Mouse (Mus musculus): ENCODE measurements around the gene Fgfr2. TPM values are rescaled to one million over a fixed set of nuclear protein-coding genes. Genes with fewer than 3 reads are reported as not detected.

Gene Fgfr2
- polyA plus RNA-seq, 1 experiment, result 114 TPM

DNA sequence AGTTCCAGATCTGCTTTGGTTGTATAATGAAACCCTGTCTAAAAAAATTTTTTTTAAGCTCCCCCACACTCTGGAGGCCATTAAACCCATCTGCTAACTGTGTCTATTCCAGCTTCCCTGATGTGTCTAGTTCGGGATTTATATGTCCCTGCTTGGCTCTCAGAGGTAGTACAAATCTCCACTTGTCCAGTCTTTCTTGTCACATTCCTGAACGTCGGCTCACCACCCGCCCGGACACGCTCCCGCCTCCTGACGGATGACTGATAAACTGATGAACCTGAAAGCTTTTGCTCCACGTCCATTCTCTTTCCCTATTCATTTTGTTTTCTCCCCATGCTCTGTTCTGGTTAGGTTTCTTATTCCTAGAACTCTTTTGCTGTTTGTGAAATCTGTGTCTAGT, 1541.0 kb downstream of the Fgfr2 start:
- no peak for DNase-seq
- Histone ChIP-seq H3K4me3 (replicated peaks; ENCODE audit: extremely low read depth, low read depth, low read length) (no peak overlapping the region), H3K4me1 (ENCODE audit: control insufficient read depth, insufficient read depth, low read length) (no peaks in the 10 kb centered on the region)
- WGBS, result 29% methylated on average over 9 of the region's 9 CpGs
- no peak for TF ChIP-seq POLR2A (IDR thresholded peaks at IDR 0.05; ENCODE audit: borderline replicate concordance, extremely low read depth, low read depth, low read length)
- TF ChIP-seq CTCF (IDR thresholded peaks at IDR 0.05; ENCODE audit: insufficient read depth, low read length), result no peak

DNA sequence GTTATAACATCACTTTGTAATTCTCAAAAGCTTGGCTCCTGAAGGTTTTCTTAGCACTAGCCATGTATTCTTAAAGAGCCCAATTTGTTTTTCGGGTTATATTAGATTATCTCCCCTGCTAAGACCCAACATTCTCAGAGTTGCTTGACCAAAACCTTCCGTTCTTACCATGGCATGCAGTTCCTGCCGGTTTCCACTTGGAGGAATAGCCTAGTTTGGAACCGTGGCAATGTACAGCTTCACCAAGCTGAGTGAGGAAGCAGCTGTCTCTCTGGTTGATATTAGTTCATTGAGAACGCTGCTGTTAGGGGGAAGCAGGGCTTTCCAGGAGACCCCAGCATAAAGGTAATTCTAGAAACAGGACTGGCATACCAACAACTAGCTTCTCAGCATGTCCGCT, 1547.9 kb downstream of the Fgfr2 start:
- no peaks in the 10 kb centered on the region for H3K4me1 ChIP-seq (ENCODE audit: control insufficient read depth, insufficient read depth, low read length)
- DNase-seq, result no peak
- no peak overlapping the region for H3K4me3 ChIP-seq (replicated peaks; ENCODE audit: extremely low read depth, low read depth, low read length)
- no peak for TF ChIP-seq CTCF (IDR thresholded peaks at IDR 0.05; ENCODE audit: insufficient read depth, low read length)
- TF ChIP-seq POLR2A (IDR thresholded peaks at IDR 0.05; ENCODE audit: borderline replicate concordance, extremely low read depth, low read depth, low read length), result no peak
- 79% methylated on average over 6 of the region's 6 CpGs for WGBS

DNA sequence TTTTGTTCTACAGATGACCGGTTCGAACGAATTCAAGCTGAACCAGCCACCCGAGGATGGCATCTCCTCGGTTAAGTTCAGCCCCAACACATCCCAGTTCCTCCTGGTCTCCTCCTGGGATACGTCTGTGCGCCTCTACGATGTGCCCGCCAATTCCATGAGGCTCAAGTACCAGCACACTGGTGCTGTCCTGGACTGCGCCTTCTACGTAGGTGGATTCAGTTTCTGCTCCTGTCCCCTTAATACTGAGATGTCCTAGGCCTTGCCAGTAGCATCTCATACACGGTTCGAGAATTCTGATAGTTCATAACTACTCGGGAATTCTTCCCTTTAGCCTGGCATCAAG, 1562.5 kb downstream of the Fgfr2 start:
- WGBS, result under 1% methylated on average over 14 of the region's 14 CpGs
- no peak for DNase-seq
- TF ChIP-seq CTCF (IDR thresholded peaks at IDR 0.05; ENCODE audit: insufficient read depth, low read length) (no peak), POLR2A (IDR thresholded peaks at IDR 0.05; ENCODE audit: borderline replicate concordance, extremely low read depth, low read depth, low read length) (no peak)
- Histone ChIP-seq H3K4me3 (replicated peaks; ENCODE audit: extremely low read depth, low read depth, low read length) (peak overlapping the region; percentile 81), H3K4me1 (ENCODE audit: control insufficient read depth, insufficient read depth, low read length) (peaks cover 5% of the 10 kb centered on the region)

DNA sequence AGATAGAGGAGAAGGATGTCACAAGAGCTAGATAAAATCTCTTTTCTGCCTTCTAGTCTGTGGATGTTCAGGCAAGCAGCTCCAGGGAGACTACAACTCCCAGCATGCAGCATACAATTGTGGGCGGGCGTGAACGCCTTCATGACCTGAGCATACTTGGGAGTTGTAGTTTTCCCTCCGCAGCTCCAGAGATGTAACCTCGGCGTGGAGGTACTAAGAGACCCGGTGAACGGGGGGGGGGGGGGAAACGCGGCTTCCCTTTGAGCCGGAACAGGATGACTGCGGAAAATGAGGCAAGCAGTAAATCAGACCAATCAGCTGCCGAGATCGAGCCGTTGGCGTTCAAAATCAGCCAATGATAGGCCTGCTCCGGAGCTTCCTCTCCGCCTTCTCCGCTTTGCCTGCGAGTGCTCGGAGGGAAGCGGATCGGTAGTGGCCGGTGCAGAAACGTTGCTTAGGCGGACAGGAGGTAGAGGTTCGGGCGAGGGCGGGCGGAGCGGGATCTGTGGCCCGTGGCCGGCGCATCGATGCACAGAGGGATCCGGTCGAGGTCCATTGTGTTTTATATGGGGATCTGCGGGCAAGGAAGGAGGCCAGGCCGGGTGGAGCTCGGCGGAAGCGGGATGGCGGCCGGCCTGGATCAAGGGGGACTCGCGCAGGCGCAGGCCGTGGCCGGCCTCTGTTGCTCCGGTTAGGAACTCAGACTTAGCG, 1563.0 kb downstream of the Fgfr2 start, which contains the start of gene Bub3:
Gene Bub3, plus strand, starts transcription at position 237 of the 711 bp plus-strand sequence.
- WGBS, result under 1% methylated on average over 47 of the region's 51 CpGs

DNA sequence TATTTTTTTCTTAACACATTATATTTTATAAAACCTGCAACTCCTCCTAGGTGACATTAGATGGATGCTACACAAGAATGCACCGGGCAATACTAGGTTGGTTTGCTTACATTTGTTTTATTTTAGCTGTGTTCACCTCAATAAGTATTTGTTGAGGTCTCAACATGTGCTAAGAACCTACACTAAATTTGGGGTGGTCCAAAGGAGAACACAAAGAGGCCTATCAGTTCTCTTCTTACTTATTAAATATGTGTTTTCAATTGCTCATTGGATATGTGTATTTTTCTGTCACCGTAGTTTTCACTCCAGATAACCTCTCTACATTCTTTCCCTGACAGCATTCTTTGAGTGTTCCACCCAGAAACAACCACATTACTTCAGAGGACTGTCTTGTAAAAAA, 1565.4 kb downstream of the Fgfr2 start:
- Histone ChIP-seq H3K4me3 (replicated peaks; ENCODE audit: extremely low read depth, low read depth, low read length) (no peak overlapping the region), H3K4me1 (ENCODE audit: control insufficient read depth, insufficient read depth, low read length) (peaks cover 14% of the 10 kb centered on the region)
- TF ChIP-seq POLR2A (IDR thresholded peaks at IDR 0.05; ENCODE audit: borderline replicate concordance, extremely low read depth, low read depth, low read length), result no peak
- TF ChIP-seq CTCF (IDR thresholded peaks at IDR 0.05; ENCODE audit: insufficient read depth, low read length), result no peak
- WGBS, result 39% methylated on average over 2 of the region's 2 CpGs
- no peak for DNase-seq

More for the DNA sequence above, 1563.0 kb downstream of the Fgfr2 start, which contains the start of gene Bub3:
- DNase-seq, result peak; percentile 86
- Histone ChIP-seq H3K4me1 (ENCODE audit: control insufficient read depth, insufficient read depth, low read length) (peaks cover 8% of the 10 kb centered on the region), H3K4me3 (replicated peaks; ENCODE audit: extremely low read depth, low read depth, low read length) (peak within 1 kb of the TSS; percentile 81)
- TF ChIP-seq CTCF (IDR thresholded peaks at IDR 0.05; ENCODE audit: insufficient read depth, low read length) (no peak), POLR2A (IDR thresholded peaks at IDR 0.05; ENCODE audit: borderline replicate concordance, extremely low read depth, low read depth, low read length) (peak; percentile 96)

DNA sequence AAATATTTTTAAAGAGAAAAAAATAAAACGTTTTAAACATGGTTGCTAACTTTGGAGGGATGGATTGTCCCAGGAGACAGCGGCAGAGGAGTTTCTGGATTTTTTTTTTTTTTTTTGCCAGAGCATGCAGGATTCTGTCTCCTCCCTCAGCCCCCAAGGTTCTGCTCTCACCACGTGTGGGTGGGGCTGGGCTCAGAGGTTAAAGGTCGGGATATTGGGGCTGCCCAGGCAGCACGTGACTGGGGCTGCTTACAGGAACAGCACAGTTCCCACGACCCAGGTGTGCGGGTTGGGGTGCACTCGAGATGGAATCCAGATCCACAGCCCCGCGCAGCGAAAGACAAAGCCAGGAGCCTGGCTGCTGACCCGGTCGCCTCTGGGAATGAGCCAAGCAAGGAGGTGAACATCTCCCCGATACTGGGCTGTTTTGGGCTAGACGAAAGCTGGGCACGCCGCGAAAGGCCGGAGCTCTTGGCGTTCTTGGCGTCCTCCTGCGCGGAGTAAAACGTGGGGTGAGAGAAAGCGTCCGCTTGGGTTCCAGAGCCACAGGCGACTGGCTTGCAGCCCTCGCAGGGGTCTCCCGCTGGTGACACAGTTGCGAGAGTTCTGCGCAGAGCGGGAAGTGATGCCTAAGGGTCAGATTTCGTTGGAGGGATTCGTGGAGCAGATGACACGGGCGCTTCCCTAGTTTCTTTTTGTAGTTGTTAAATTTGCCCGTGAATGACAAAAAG, 1566.4 kb downstream of the Fgfr2 start:
- Histone ChIP-seq H3K4me3 (replicated peaks; ENCODE audit: extremely low read depth, low read depth, low read length) (no peak overlapping the region), H3K4me1 (ENCODE audit: control insufficient read depth, insufficient read depth, low read length) (peaks cover 14% of the 10 kb centered on the region)
- peak; percentile 47 for DNase-seq
- no peak for TF ChIP-seq CTCF (IDR thresholded peaks at IDR 0.05; ENCODE audit: insufficient read depth, low read length)
- TF ChIP-seq POLR2A (IDR thresholded peaks at IDR 0.05; ENCODE audit: borderline replicate concordance, extremely low read depth, low read depth, low read length), result no peak
- WGBS, result 6% methylated on average over 37 of the region's 37 CpGs

DNA sequence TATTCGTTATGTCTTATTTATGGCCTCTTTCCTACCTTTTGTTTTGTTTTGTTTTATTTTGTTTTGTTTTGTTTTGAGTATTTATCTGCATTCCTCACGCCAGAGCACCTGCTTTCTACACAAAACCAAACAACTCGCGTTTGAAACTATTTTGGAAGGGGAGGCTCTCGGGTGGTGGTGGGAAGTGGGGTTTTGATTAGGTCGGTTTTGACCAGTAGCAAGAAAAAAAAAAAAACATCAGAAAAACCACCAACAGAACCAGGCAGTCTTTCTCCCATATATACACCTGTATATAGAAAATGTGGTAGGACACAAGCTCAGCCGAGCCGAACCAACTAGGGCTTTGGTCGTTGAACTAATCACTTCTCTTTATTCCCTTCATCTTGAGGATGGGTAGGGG, 1567.0 kb downstream of the Fgfr2 start:
- Histone ChIP-seq H3K4me1 (ENCODE audit: control insufficient read depth, insufficient read depth, low read length) (peaks cover 14% of the 10 kb centered on the region), H3K4me3 (replicated peaks; ENCODE audit: extremely low read depth, low read depth, low read length) (no peak overlapping the region)
- no peak for TF ChIP-seq CTCF (IDR thresholded peaks at IDR 0.05; ENCODE audit: insufficient read depth, low read length)
- TF ChIP-seq POLR2A (IDR thresholded peaks at IDR 0.05; ENCODE audit: borderline replicate concordance, extremely low read depth, low read depth, low read length), result no peak
- 4% methylated on average over 9 of the region's 9 CpGs for WGBS
- no peak for DNase-seq

DNA sequence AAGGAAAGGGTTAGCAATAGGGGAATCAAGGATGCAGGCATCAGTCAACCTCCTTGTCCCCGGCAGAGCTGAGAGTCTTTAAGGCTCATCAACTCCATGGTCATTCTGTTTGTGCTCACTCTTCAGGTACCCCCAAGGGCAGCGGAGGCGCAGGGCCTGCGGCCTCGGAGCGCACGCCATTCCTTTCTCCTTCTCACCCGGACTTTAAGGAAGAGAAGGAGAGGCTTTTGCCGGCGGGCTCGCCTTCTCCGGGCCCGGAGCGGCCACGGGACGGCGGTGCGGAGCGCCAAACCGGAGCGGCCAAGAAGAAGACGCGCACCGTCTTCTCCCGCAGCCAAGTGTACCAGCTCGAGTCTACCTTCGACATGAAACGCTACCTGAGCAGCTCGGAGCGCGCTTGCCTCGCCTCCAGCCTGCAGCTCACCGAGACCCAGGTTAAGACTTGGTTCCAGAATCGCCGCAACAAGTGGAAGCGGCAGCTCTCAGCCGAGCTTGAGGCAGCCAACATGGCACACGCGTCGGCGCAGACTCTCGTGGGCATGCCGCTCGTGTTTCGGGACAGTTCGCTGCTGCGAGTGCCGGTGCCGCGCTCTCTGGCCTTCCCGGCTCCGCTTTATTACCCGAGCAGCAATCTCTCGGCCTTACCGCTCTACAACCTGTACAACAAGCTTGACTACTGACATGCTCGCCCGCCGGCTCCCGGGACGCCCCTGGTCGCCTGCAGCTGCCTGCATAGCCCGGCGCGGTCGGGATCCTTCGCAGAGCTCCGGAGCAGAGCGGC, 1567.7 kb downstream of the Fgfr2 start:
- Histone ChIP-seq H3K4me1 (ENCODE audit: control insufficient read depth, insufficient read depth, low read length) (peaks cover 12% of the 10 kb centered on the region), H3K4me3 (replicated peaks; ENCODE audit: extremely low read depth, low read depth, low read length) (no peak overlapping the region)
- peak; percentile 48 for DNase-seq
- 2% methylated on average over 68 of the region's 68 CpGs for WGBS
- TF ChIP-seq CTCF (IDR thresholded peaks at IDR 0.05; ENCODE audit: insufficient read depth, low read length) (no peak), POLR2A (IDR thresholded peaks at IDR 0.05; ENCODE audit: borderline replicate concordance, extremely low read depth, low read depth, low read length) (no peak)
